Comparison of ENCODE assay signal across 14 mouse cellular contexts in genomic region chr14:31697346-31697745, GRCm38 (mm10). TPM values are rescaled to one million over a fixed set of nuclear protein-coding genes. Genes with fewer than 3 reads are reported as not detected.
A peak's percentile ranks its signal among the peaks of the same experiment; 100 is the strongest.
DNase-seq lines count a peak whose midpoint lies in the region; ATAC-seq and TF ChIP-seq lines count a peak whose summit lies in the region.
"Had no signal": no experiment of that assay in that cellular context is flagged by ENCODE, and none has a peak within 500 bp of the region (broad histone marks: within the 10 kb centered on the region; RNA-seq: fewer than 3 reads in every experiment).

No protein-coding gene starts in this region.

- H3K4me3 ChIP-seq in limb, embryonic 13.5 days, result no peak overlapping the region
- no peak overlapping the region for H3K4me3 ChIP-seq in limb, embryonic 10.5 days
- H3K4me3 ChIP-seq in heart, embryonic 10.5 days, result no peak overlapping the region
- no peak overlapping the region for H3K4me3 ChIP-seq in myocyte
- H3K4me3 ChIP-seq in midbrain, embryonic 15.5 days, result no peak overlapping the region
- H3K4me3 ChIP-seq: forebrain, embryonic 10.5 days; lung, embryonic 15.5 days had no signal

- no peak overlapping the region for H3K27ac ChIP-seq in limb, embryonic 13.5 days
- H3K27ac ChIP-seq in limb, embryonic 10.5 days, result no peak overlapping the region
- H3K27ac ChIP-seq in heart, embryonic 10.5 days, result peak overlapping the region; percentile 69
- no peak overlapping the region for H3K27ac ChIP-seq in midbrain, embryonic 15.5 days
- H3K27ac ChIP-seq: forebrain, embryonic 10.5 days; lung, embryonic 15.5 days had no signal

- WGBS in limb, embryonic 13.5 days, result 89% methylated on average over 3 of the region's 3 CpGs
- 90% methylated on average over 3 of the region's 3 CpGs for WGBS in limb, embryonic 10.5 days
- 61% methylated on average over 3 of the region's 3 CpGs for WGBS in heart, embryonic 10.5 days
- WGBS in midbrain, embryonic 15.5 days, result 97% methylated on average over 3 of the region's 3 CpGs

- H3K9me3 ChIP-seq in limb, embryonic 13.5 days, result no peaks in the 10 kb centered on the region
- no peaks in the 10 kb centered on the region for H3K9me3 ChIP-seq in limb, embryonic 10.5 days (replicated peaks)
- no peaks in the 10 kb centered on the region for H3K9me3 ChIP-seq in heart, embryonic 10.5 days
- no peaks in the 10 kb centered on the region for H3K9me3 ChIP-seq in midbrain, embryonic 15.5 days
- H3K9me3 ChIP-seq: forebrain, embryonic 10.5 days; lung, embryonic 15.5 days had no signal

- TF ChIP-seq POLR2A in myocyte (IDR thresholded peaks at IDR 0.05; ENCODE audit: insufficient read length, low read depth), result no peak

- H3K9ac ChIP-seq in limb, embryonic 13.5 days, result no peak overlapping the region
- H3K9ac ChIP-seq in midbrain, embryonic 15.5 days, result no peak overlapping the region
- H3K9ac ChIP-seq: lung, embryonic 15.5 days had no signal

- no peak for DNase-seq in limb, embryonic 10.5 days (ENCODE audit: low spot score)
- peak; percentile 52 to 67 for DNase-seq in cerebellum, adult 18-20 months
- DNase-seq in heart, embryonic 10.5 days (ENCODE audit: low spot score), result no peak
- DNase-seq in adrenal gland, postnatal 25 days, result no peak
- DNase-seq: adrenal gland, postnatal 36 days; kidney, adult 9 months had no signal

- no peak overlapping the region for H3ac ChIP-seq in myocyte (ENCODE audit: control insufficient read depth, insufficient read length)

- H3K4me1 ChIP-seq in limb, embryonic 13.5 days, result peaks cover 6% of the 10 kb centered on the region; the same call in 1 of the 2 replicates
- no peaks in the 10 kb centered on the region for H3K4me1 ChIP-seq in limb, embryonic 10.5 days
- H3K4me1 ChIP-seq in heart, embryonic 10.5 days, result peaks cover 16% of the 10 kb centered on the region; the same call in 1 of the 2 replicates
- no peaks in the 10 kb centered on the region for H3K4me1 ChIP-seq in midbrain, embryonic 15.5 days
- H3K4me1 ChIP-seq: forebrain, embryonic 10.5 days; lung, embryonic 15.5 days had no signal

- ATAC-seq in limb, embryonic 13.5 days (ENCODE audit: low FRiP score, low read depth), result 0 out of 2 replicates have a peak, but pooled peaks have one; percentile 32
- no peak for ATAC-seq in midbrain, embryonic 15.5 days (replicated peaks)
- ATAC-seq in monocyte, adult 5-6 weeks (replicated peaks; ENCODE audit: insufficient number of reproducible peaks, low FRiP score, low TSS enrichment, poor library complexity, severe bottlenecking), result no peak
- ATAC-seq: hindbrain, embryonic 16.5 days had no signal

- no peaks in the 10 kb centered on the region for H3K79me2 ChIP-seq in myocyte (ENCODE audit: control insufficient read depth, insufficient read depth)

- H3K4me2 ChIP-seq in limb, embryonic 13.5 days (replicated peaks), result no peak overlapping the region
- no peak overlapping the region for H3K4me2 ChIP-seq in myocyte (ENCODE audit: low read depth)
- H3K4me2 ChIP-seq in midbrain, embryonic 15.5 days, result no peak overlapping the region
- H3K4me2 ChIP-seq: lung, embryonic 15.5 days had no signal

- H3K27me3 ChIP-seq in limb, embryonic 13.5 days, result no peaks in the 10 kb centered on the region
- H3K27me3 ChIP-seq in limb, embryonic 10.5 days (ENCODE audit: low read depth, poor library complexity, severe bottlenecking), result no peaks in the 10 kb centered on the region
- H3K27me3 ChIP-seq in heart, embryonic 10.5 days (ENCODE audit: insufficient read depth, poor library complexity, severe bottlenecking), result no peaks in the 10 kb centered on the region
- H3K27me3 ChIP-seq in myocyte (ENCODE audit: control insufficient read depth, insufficient read depth, insufficient read length), result no peaks in the 10 kb centered on the region
- H3K27me3 ChIP-seq in midbrain, embryonic 15.5 days (replicated peaks), result no peaks in the 10 kb centered on the region
- H3K27me3 ChIP-seq: lung, embryonic 15.5 days had no signal

- peaks cover 38% of the 10 kb centered on the region for H3K36me3 ChIP-seq in limb, embryonic 13.5 days
- H3K36me3 ChIP-seq in limb, embryonic 10.5 days, result peaks cover 47% of the 10 kb centered on the region
- H3K36me3 ChIP-seq in heart, embryonic 10.5 days, result peaks cover 18% of the 10 kb centered on the region
- peaks cover 20% of the 10 kb centered on the region for H3K36me3 ChIP-seq in myocyte (ENCODE audit: control insufficient read depth, insufficient read depth)
- peaks cover 24% of the 10 kb centered on the region for H3K36me3 ChIP-seq in midbrain, embryonic 15.5 days (replicated peaks)

TF ChIP-seq in myocyte, 11 proteins besides CTCF, POLR2A, EP300 and RAD21:
- TF ChIP-seq REST (IDR thresholded peaks at IDR 0.05; ENCODE audit: insufficient read depth, insufficient read length) (no peak), MYOG (IDR thresholded peaks at IDR 0.05; ENCODE audit: control insufficient read depth in 1 of 3, insufficient read depth in 1 of 3, insufficient read length in 2 of 3, low read depth in 2 of 3) (peak in 1 of 3 experiments; percentile 6), MYOD1 (IDR thresholded peaks at IDR 0.05; ENCODE audit: control insufficient read depth in 1 of 3, insufficient read length in 2 of 3, low read depth in 2 of 3) (peak; percentile 50 to 79 (median 69))

RNA-seq across cellular contexts. Expression of gene Hacl1, which starts 56.3 kb away (rescaled TPM):
- polyA plus RNA-seq in limb, embryonic 13.5 days (2015; fragmentation: Nextera tagmentation; extraction: Ambion mirVana), result 15.3 and 15.7 TPM in 2 replicates
- polyA plus RNA-seq in limb, embryonic 10.5 days (2016; fragmentation: Nextera tagmentation; extraction: Ambion mirVana), result 6.1 and 9.4 TPM in 2 replicates
- 7.8 and 8.8 TPM in 2 replicates for polyA plus RNA-seq in heart, embryonic 10.5 days (2016; fragmentation: Nextera tagmentation; extraction: Ambion mirVana)
- 6.0 TPM for polyA plus RNA-seq in myocyte (2012; fragmentation: generic; extraction: Trizol)
- 6.2 and 8.4 TPM in 2 replicates for polyA plus RNA-seq in midbrain, embryonic 15.5 days (2015; fragmentation: Nextera tagmentation; extraction: Ambion mirVana)
- total RNA-seq in monocyte, adult 5-6 weeks (2017), result 10.1 to 31.8 TPM (median 11.9 TPM) in 3 replicates
- 53.2 and 69.0 TPM in 2 replicates for total RNA-seq in adrenal gland, postnatal 25 days (2021)

RNA-seq across cellular contexts. Expression of gene Btd, which starts 56.5 kb away (rescaled TPM):
- polyA plus RNA-seq in limb, embryonic 13.5 days (2015; fragmentation: Nextera tagmentation; extraction: Ambion mirVana), result 30.4 and 33.1 TPM in 2 replicates
- polyA plus RNA-seq in limb, embryonic 10.5 days (2016; fragmentation: Nextera tagmentation; extraction: Ambion mirVana), result 12.1 and 16.3 TPM in 2 replicates
- polyA plus RNA-seq in heart, embryonic 10.5 days (2016; fragmentation: Nextera tagmentation; extraction: Ambion mirVana), result 21.2 and 23.8 TPM in 2 replicates
- 14.7 TPM for polyA plus RNA-seq in myocyte (2012; fragmentation: generic; extraction: Trizol)
- 13.8 and 16.2 TPM in 2 replicates for polyA plus RNA-seq in midbrain, embryonic 15.5 days (2015; fragmentation: Nextera tagmentation; extraction: Ambion mirVana)
- 2.1 to 9.9 TPM (median 9.9 TPM) in 3 replicates for total RNA-seq in monocyte, adult 5-6 weeks (2017)
- total RNA-seq in adrenal gland, postnatal 25 days (2021), result 65.9 and 70.8 TPM in 2 replicates

RNA-seq across cellular contexts. Expression of gene Gm49387, which starts 56.7 kb away (rescaled TPM):
- 0.47 and 1.6 TPM in 2 replicates for polyA plus RNA-seq in limb, embryonic 13.5 days (2015; fragmentation: Nextera tagmentation; extraction: Ambion mirVana)
- 0.36 and 0.50 TPM in 2 replicates for polyA plus RNA-seq in limb, embryonic 10.5 days (2016; fragmentation: Nextera tagmentation; extraction: Ambion mirVana)
- 0.74 and 2.4 TPM in 2 replicates for polyA plus RNA-seq in heart, embryonic 10.5 days (2016; fragmentation: Nextera tagmentation; extraction: Ambion mirVana)
- polyA plus RNA-seq in myocyte (2012; fragmentation: generic; extraction: Trizol), result not detected
- 0.63 and 1.2 TPM in 2 replicates for polyA plus RNA-seq in midbrain, embryonic 15.5 days (2015; fragmentation: Nextera tagmentation; extraction: Ambion mirVana)
- not detected in 3 replicates for total RNA-seq in monocyte, adult 5-6 weeks (2017)
- 0.62 and 1.2 TPM in 2 replicates for total RNA-seq in adrenal gland, postnatal 25 days (2021)
- total RNA-seq: adrenal gland, postnatal 36 days had no signal
- polyA plus RNA-seq: neural tube, embryonic 11.5 days had no signal

Comparison
In these comparisons a context has a peak if more than half of its experiments do, and no peak if none do; other contexts are left out.
1. DNase-seq: peak in cerebellum, adult 18-20 months (2 of 2); none in limb, embryonic 10.5 days (single experiment), heart, embryonic 10.5 days (single experiment) and adrenal gland, postnatal 25 days (single experiment).